Mouse (Mus musculus) adrenal gland, adult (tissue): ENCODE results near the gene Cep128.

ENCODE experiments used
- DNase-seq, 2 experiments: peaks; one replicate each; pipeline ENCODE4 v3.0.0; 2022 to 2023; ENCODE audit warnings: low spot score in 1 of 2; ENCODE audit not compliant: inconsistent age in 2 of 2

The Cep128 gene

GRCm38 (mm10) chr12:91312591-91312990, 71.6 kb downstream of the Cep128 start:
- DNase-seq, result no peak

- DNase-seq, result no peak
Observed at GRCm38 (mm10) chr12:91307733-91308132, 76.5 kb downstream of the Cep128 start.

GRCm38 (mm10) chr12:91305769-91306168, 78.4 kb downstream of the Cep128 start:
- DNase-seq, result no peak

- no peak for DNase-seq
Observed at GRCm38 (mm10) chr12:91305038-91305437, 79.2 kb downstream of the Cep128 start.

- no peak for DNase-seq
Observed at GRCm38 (mm10) chr12:91298700-91299099, 85.5 kb downstream of the Cep128 start.

GRCm38 (mm10) chr12:91295870-91296269, 88.3 kb downstream of the Cep128 start:
- no peak for DNase-seq

- no peak for DNase-seq
Observed at GRCm38 (mm10) chr12:91295436-91295835, 88.8 kb downstream of the Cep128 start.

- DNase-seq, result no peak
Observed at GRCm38 (mm10) chr12:91273936-91274335, 110.3 kb downstream of the Cep128 start.

- no peak for DNase-seq
Observed at GRCm38 (mm10) chr12:91269634-91270033, 114.6 kb downstream of the Cep128 start.

GRCm38 (mm10) chr12:91268974-91269373, 115.2 kb downstream of the Cep128 start:
- peak in 1 of 2 experiments; percentile 50 for DNase-seq

GRCm38 (mm10) chr12:91266014-91266413, 118.2 kb downstream of the Cep128 start:
- no peak for DNase-seq

GRCm38 (mm10) chr12:91265462-91265861, 118.7 kb downstream of the Cep128 start:
- no peak for DNase-seq

- no peak for DNase-seq
Observed at GRCm38 (mm10) chr12:91264828-91265355, 119.3 kb downstream of the Cep128 start.

GRCm38 (mm10) chr12:91263705-91264104, 120.5 kb downstream of the Cep128 start:
- no peak for DNase-seq

GRCm38 (mm10) chr12:91262801-91263200, 121.4 kb downstream of the Cep128 start:
- DNase-seq, result no peak

- no peak for DNase-seq
Observed at GRCm38 (mm10) chr12:91256334-91256733, 127.9 kb downstream of the Cep128 start.

- no peak for DNase-seq
Observed at GRCm38 (mm10) chr12:91254831-91255230, 129.4 kb downstream of the Cep128 start.

- no peak for DNase-seq
Observed at GRCm38 (mm10) chr12:91220609-91221008, 163.6 kb downstream of the Cep128 start.

- DNase-seq, result no peak
Observed at GRCm38 (mm10) chr12:91205550-91205949, 178.7 kb downstream of the Cep128 start.

GRCm38 (mm10) chr12:91204330-91204729, 179.9 kb downstream of the Cep128 start:
- no peak for DNase-seq

GRCm38 (mm10) chr12:91202496-91202895, 181.7 kb downstream of the Cep128 start:
- DNase-seq, result no peak

GRCm38 (mm10) chr12:91189111-91189510, 195.1 kb downstream of the Cep128 start:
- DNase-seq, result no peak

GRCm38 (mm10) chr12:91185564-91185963, 198.6 kb downstream of the Cep128 start:
- no peak for DNase-seq
